Mouse (Mus musculus): ENCODE results near the gene Fblim1. TPM values are rescaled to one million over a fixed set of nuclear protein-coding genes. Genes with fewer than 3 reads are reported as not detected.
A peak's percentile ranks its signal among the peaks of the same experiment; 100 is the strongest.
"Not testable (repeated sequence)": the region's sequence is repeated elsewhere in the genome, so short reads cannot be mapped to it uniquely, and the experiment has no call there.

Fblim1 gene
- polyA plus RNA-seq, 1 experiment: 29.5 TPM

GRCm38 (mm10) chr4:141565325-141565724 is 40.6 kb downstream of the Fblim1 start:
- Histone ChIP-seq H3ac (ENCODE audit: control insufficient read depth, insufficient read length) (no peak overlapping the region), H3K4me2 (ENCODE audit: low read depth) (peak overlapping the region; percentile 49), H3K36me3 (ENCODE audit: control insufficient read depth, insufficient read depth) (no peaks in the 10 kb centered on the region), H3K27me3 (ENCODE audit: control insufficient read depth, insufficient read depth, insufficient read length) (no peaks in the 10 kb centered on the region), H3K4me3 (no peak overlapping the region), H3K79me2 (ENCODE audit: control insufficient read depth, insufficient read depth) (no peaks in the 10 kb centered on the region)
- no peak for TF ChIP-seq E2F4 (IDR thresholded peaks at IDR 0.05; ENCODE audit: insufficient read depth)
- TF ChIP-seq MAX (IDR thresholded peaks at IDR 0.05; ENCODE audit: low read depth): no peak
- peak in 1 of 3 experiments; percentile 9 for TF ChIP-seq MYOG (IDR thresholded peaks at IDR 0.05; ENCODE audit: control insufficient read depth in 1 of 3, insufficient read depth in 1 of 3, insufficient read length in 2 of 3, low read depth in 2 of 3)
- TF ChIP-seq SRF (IDR thresholded peaks at IDR 0.05; ENCODE audit: control insufficient read depth, insufficient read length, low read depth): no peak
- TF ChIP-seq MYOD1 (IDR thresholded peaks at IDR 0.05; ENCODE audit: control insufficient read depth in 1 of 3, insufficient read length in 2 of 3, low read depth in 2 of 3): no peak
- no peak for TF ChIP-seq CEBPB (IDR thresholded peaks at IDR 0.05; ENCODE audit: insufficient read depth, poor library complexity, severe bottlenecking)
- no peak for TF ChIP-seq POLR2AphosphoS2 (IDR thresholded peaks at IDR 0.05; ENCODE audit: insufficient read length, low read depth)
- TF ChIP-seq USF1 (IDR thresholded peaks at IDR 0.05; ENCODE audit: low read depth): no peak

- Histone ChIP-seq H3K27me3 (ENCODE audit: control insufficient read depth, insufficient read depth, insufficient read length) (no peaks in the 10 kb centered on the region), H3K79me2 (ENCODE audit: control insufficient read depth, insufficient read depth) (no peaks in the 10 kb centered on the region), H3K4me3 (no peak overlapping the region), H3K4me2 (ENCODE audit: low read depth) (no peak overlapping the region), H3ac (ENCODE audit: control insufficient read depth, insufficient read length) (no peak overlapping the region), H3K36me3 (ENCODE audit: control insufficient read depth, insufficient read depth) (no peaks in the 10 kb centered on the region)
- no peak for TF ChIP-seq MYOD1 (IDR thresholded peaks at IDR 0.05; ENCODE audit: control insufficient read depth in 1 of 3, insufficient read length in 2 of 3, low read depth in 2 of 3)
- TF ChIP-seq TCF12 (IDR thresholded peaks at IDR 0.05; ENCODE audit: insufficient read depth, poor library complexity, severe bottlenecking): no peak
- no peak for TF ChIP-seq POLR2AphosphoS2 (IDR thresholded peaks at IDR 0.05; ENCODE audit: insufficient read length, low read depth)
- no peak for TF ChIP-seq TCF3 (IDR thresholded peaks at IDR 0.05; ENCODE audit: insufficient read length, low read depth)
- no peak for TF ChIP-seq E2F4 (IDR thresholded peaks at IDR 0.05; ENCODE audit: insufficient read depth)
- TF ChIP-seq USF1 (IDR thresholded peaks at IDR 0.05; ENCODE audit: low read depth): no peak
- no peak for TF ChIP-seq SRF (IDR thresholded peaks at IDR 0.05; ENCODE audit: control insufficient read depth, insufficient read length, low read depth)
- TF ChIP-seq MAX (IDR thresholded peaks at IDR 0.05; ENCODE audit: low read depth): no peak
- no peak for TF ChIP-seq REST (IDR thresholded peaks at IDR 0.05; ENCODE audit: insufficient read depth, insufficient read length)
- no peak for TF ChIP-seq POLR2A (IDR thresholded peaks at IDR 0.05; ENCODE audit: insufficient read length, low read depth)
- TF ChIP-seq CEBPB (IDR thresholded peaks at IDR 0.05; ENCODE audit: insufficient read depth, poor library complexity, severe bottlenecking): no peak
- TF ChIP-seq MYOG (IDR thresholded peaks at IDR 0.05; ENCODE audit: control insufficient read depth in 1 of 3, insufficient read depth in 1 of 3, insufficient read length in 2 of 3, low read depth in 2 of 3): no peak
Measured at GRCm38 (mm10) chr4:141564660-141565059, 41.2 kb downstream of the Fblim1 start.

- Histone ChIP-seq H3K4me3 (no peak overlapping the region), H3K4me2 (ENCODE audit: low read depth) (no peak overlapping the region), H3K36me3 (ENCODE audit: control insufficient read depth, insufficient read depth) (no peaks in the 10 kb centered on the region), H3K79me2 (ENCODE audit: control insufficient read depth, insufficient read depth) (no peaks in the 10 kb centered on the region), H3ac (ENCODE audit: control insufficient read depth, insufficient read length) (no peak overlapping the region), H3K27me3 (ENCODE audit: control insufficient read depth, insufficient read depth, insufficient read length) (no peaks in the 10 kb centered on the region)
- TF ChIP-seq MYOG (IDR thresholded peaks at IDR 0.05; ENCODE audit: control insufficient read depth in 1 of 3, insufficient read depth in 1 of 3, insufficient read length in 2 of 3, low read depth in 2 of 3) (no peak), USF1 (IDR thresholded peaks at IDR 0.05; ENCODE audit: low read depth) (no peak), TCF3 (IDR thresholded peaks at IDR 0.05; ENCODE audit: insufficient read length, low read depth) (no peak), POLR2A (IDR thresholded peaks at IDR 0.05; ENCODE audit: insufficient read length, low read depth) (no peak), REST (IDR thresholded peaks at IDR 0.05; ENCODE audit: insufficient read depth, insufficient read length) (no peak), SRF (IDR thresholded peaks at IDR 0.05; ENCODE audit: control insufficient read depth, insufficient read length, low read depth) (no peak), POLR2AphosphoS2 (IDR thresholded peaks at IDR 0.05; ENCODE audit: insufficient read length, low read depth) (no peak), MAX (IDR thresholded peaks at IDR 0.05; ENCODE audit: low read depth) (no peak)
Measured at GRCm38 (mm10) chr4:141564209-141564608, 41.7 kb downstream of the Fblim1 start.

- Histone ChIP-seq H3ac (ENCODE audit: control insufficient read depth, insufficient read length) (no peak overlapping the region), H3K36me3 (ENCODE audit: control insufficient read depth, insufficient read depth) (no peaks in the 10 kb centered on the region), H3K4me2 (ENCODE audit: low read depth) (no peak overlapping the region), H3K27me3 (ENCODE audit: control insufficient read depth, insufficient read depth, insufficient read length) (no peaks in the 10 kb centered on the region), H3K4me3 (no peak overlapping the region), H3K79me2 (ENCODE audit: control insufficient read depth, insufficient read depth) (no peaks in the 10 kb centered on the region)
- no peak for TF ChIP-seq TCF3 (IDR thresholded peaks at IDR 0.05; ENCODE audit: insufficient read length, low read depth)
- TF ChIP-seq REST (IDR thresholded peaks at IDR 0.05; ENCODE audit: insufficient read depth, insufficient read length): no peak
- TF ChIP-seq E2F4 (IDR thresholded peaks at IDR 0.05; ENCODE audit: insufficient read depth): no peak
- TF ChIP-seq USF1 (IDR thresholded peaks at IDR 0.05; ENCODE audit: low read depth): no peak
- no peak for TF ChIP-seq MYOG (IDR thresholded peaks at IDR 0.05; ENCODE audit: control insufficient read depth in 1 of 3, insufficient read depth in 1 of 3, insufficient read length in 2 of 3, low read depth in 2 of 3)
- TF ChIP-seq TCF12 (IDR thresholded peaks at IDR 0.05; ENCODE audit: insufficient read depth, poor library complexity, severe bottlenecking): no peak
- TF ChIP-seq SRF (IDR thresholded peaks at IDR 0.05; ENCODE audit: control insufficient read depth, insufficient read length, low read depth): no peak
- no peak for TF ChIP-seq POLR2A (IDR thresholded peaks at IDR 0.05; ENCODE audit: insufficient read length, low read depth)
- no peak for TF ChIP-seq MYOD1 (IDR thresholded peaks at IDR 0.05; ENCODE audit: control insufficient read depth in 1 of 3, insufficient read length in 2 of 3, low read depth in 2 of 3)
- no peak for TF ChIP-seq CEBPB (IDR thresholded peaks at IDR 0.05; ENCODE audit: insufficient read depth, poor library complexity, severe bottlenecking)
- TF ChIP-seq MAX (IDR thresholded peaks at IDR 0.05; ENCODE audit: low read depth): no peak
- no peak for TF ChIP-seq POLR2AphosphoS2 (IDR thresholded peaks at IDR 0.05; ENCODE audit: insufficient read length, low read depth)
Measured at GRCm38 (mm10) chr4:141562281-141562680, 43.6 kb downstream of the Fblim1 start.

- H3ac ChIP-seq (ENCODE audit: control insufficient read depth, insufficient read length); H3K4me3 ChIP-seq; H3K27me3 ChIP-seq (ENCODE audit: control insufficient read depth, insufficient read depth, insufficient read length); H3K4me2 ChIP-seq (ENCODE audit: low read depth); H3K79me2 ChIP-seq (ENCODE audit: control insufficient read depth, insufficient read depth); H3K36me3 ChIP-seq (ENCODE audit: control insufficient read depth, insufficient read depth): not testable (repeated sequence)
Measured at GRCm38 (mm10) chr4:141561331-141561919, 44.5 kb downstream of the Fblim1 start.
